Mouse (Mus musculus) embryonic fibroblast, embryonic 13.5 days (primary cell): ENCODE results near the gene Rb1.

Source experiments
- CTCF ChIP-seq: IDR thresholded peaks from 2 replicates; pipeline ENCODE4 v1.5.1; 2011; ENCODE audit warnings: mild to moderate bottlenecking, control low read depth, low read length, moderate library complexity, borderline replicate concordance; ENCODE audit not compliant: insufficient read depth
- POLR2A ChIP-seq: IDR thresholded peaks from 2 replicates; pipeline ENCODE4 v1.6.1; 2011; ENCODE audit warnings: low read depth, mild to moderate bottlenecking, control low read depth, low read length, moderate library complexity

DNA sequence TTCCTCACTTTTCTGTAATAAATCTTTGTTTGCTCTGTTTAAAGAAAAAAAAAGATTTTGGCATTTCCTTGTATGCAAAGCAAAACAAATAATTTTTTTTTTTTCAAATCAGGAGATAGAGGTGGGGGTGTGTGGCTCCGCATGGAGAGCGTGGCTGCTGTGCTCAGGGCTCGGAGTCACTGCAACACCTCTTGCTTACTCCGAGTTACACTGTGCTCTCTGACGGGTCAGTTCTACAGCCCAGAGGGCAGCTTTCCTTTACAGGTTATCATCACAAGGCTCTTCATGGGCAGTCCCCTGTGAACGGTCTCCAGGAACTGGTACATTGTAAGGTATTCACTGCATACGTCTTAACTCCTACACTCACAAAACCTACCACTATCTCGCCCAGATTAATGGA lies 48.0 kb upstream of the Rb1 start:
- TF ChIP-seq CTCF (no peak), POLR2A (no peak)
